Mouse (Mus musculus) spleen, adult 2 months (tissue): ENCODE data around the gene Dennd5a.
"Not testable (repeated sequence)": the region's sequence is repeated elsewhere in the genome, so short reads cannot be mapped to it uniquely, and the experiment has no call there.

ENCODE experiments used
- CTCF ChIP-seq: fragments of 200-500 bp; IDR thresholded peaks from 2 replicates; pipeline ENCODE4 v1.5.1; 2011; ENCODE audit warnings: mild to moderate bottlenecking, inconsistent platforms; ENCODE audit not compliant: insufficient read depth, insufficient read length, insufficient replicate concordance; ENCODE audit errors: extremely low read depth
- POLR2A ChIP-seq: fragments of 200-500 bp; IDR thresholded peaks from 2 replicates; pipeline ENCODE4 v1.6.1; 2011; ENCODE audit warnings: low read depth, low read length, inconsistent platforms

DNA sequence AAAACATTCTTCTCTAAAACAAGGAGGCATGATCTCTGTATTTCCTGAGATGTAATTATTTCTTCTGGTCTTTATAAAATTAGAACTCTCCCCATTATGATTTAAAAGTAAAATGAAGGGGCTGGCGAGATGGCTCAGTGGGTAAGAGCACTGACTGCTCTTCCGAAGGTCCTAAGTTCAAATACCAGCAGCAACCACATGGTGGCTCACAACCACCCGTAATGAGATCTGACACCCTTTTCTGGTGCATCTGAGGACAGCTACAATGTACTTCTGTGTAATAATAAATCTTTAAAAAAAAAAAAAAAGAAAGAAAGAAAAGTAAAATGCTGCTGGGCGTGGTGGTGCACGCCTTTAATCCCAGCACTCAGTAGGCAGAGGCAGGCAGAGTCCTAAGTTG, 16.9 kb upstream of the Dennd5a start:
- not testable (repeated sequence) for TF ChIP-seq CTCF, POLR2A
